ENCODE assay signal across 9 mouse cellular contexts in the genomic region with DNA sequence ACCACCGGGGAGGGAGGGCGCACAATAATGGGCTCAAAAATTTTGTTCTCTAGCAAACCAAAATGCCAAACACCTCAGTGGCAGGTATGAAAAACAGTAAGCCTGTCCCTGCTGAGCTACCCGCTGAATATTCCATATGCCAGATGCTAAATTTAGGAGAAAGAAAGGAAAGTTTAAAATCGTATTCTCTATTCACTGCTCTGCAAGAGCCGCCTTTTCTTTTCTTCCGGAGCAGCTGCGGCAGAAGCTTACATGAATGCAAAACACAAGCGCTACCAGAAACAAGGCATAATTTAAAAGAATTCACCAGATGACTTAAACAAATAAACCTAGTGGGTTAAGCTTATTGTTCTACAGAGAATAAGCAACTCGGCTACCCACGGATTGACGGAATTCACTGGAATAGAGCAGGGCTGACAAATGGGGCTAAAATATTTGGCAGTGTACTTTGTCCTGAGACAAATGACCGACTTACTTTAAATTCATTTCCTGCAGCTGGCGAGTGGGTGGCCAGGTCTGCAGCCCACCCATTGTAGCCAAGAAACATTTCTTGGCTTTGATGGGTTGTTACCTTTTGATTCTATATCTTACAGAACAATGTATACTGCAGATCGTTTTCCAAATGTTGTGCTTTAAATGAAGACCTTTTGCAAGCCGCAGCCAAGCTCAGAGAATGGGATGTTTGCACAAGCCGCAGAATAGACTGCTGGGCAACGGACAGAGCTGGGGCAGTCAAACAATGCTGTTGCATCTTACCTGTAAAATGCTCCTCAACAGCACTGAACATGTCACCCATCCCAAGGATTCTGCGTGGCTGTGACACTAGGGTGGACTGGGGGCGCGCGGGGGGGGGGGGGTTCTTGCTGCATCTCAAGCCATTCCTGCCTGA. TPM values are rescaled to one million over a fixed set of nuclear protein-coding genes. Genes with fewer than 3 reads are reported as not detected.
A peak's percentile ranks its signal among the peaks of the same experiment; 100 is the strongest.
DNase-seq lines count a peak whose midpoint lies in the region; ATAC-seq lines count a peak whose summit lies in the region.
"Had no signal": no experiment of that assay in that cellular context is flagged by ENCODE, and none has a peak within 500 bp of the region (broad histone marks: within the 10 kb centered on the region; RNA-seq: fewer than 3 reads in every experiment).

No protein-coding gene starts in this region.

- no peaks in the 10 kb centered on the region for H3K27me3 ChIP-seq in heart, embryonic 14.5 days (ENCODE audit: control insufficient read depth, insufficient read depth, low read length)
- H3K27me3 ChIP-seq in embryonic facial prominence, embryonic 14.5 days (replicated peaks; ENCODE audit: control insufficient read depth, insufficient read depth, low read length) = no peaks in the 10 kb centered on the region
- no peaks in the 10 kb centered on the region for H3K27me3 ChIP-seq in neural tube, embryonic 15.5 days (replicated peaks)

- no peak for ATAC-seq in heart, embryonic 14.5 days (ENCODE audit: insufficient number of reproducible peaks, insufficient read depth, low FRiP score, low read depth)
- ATAC-seq in embryonic facial prominence, embryonic 14.5 days (ENCODE audit: low read depth) = no peak
- ATAC-seq in neural tube, embryonic 15.5 days (ENCODE audit: low FRiP score) = no peak

- DNase-seq in heart, postnatal 25 days (ENCODE audit: low spot score) = no peak
- DNase-seq in embryonic facial prominence, embryonic 14.5 days (ENCODE audit: low spot score) = peak; percentile 67
- DNase-seq in left cerebral cortex, postnatal 36 days (ENCODE audit: low spot score in 2 of 2) = peak; percentile 15 to 24
- DNase-seq in urinary bladder, postnatal 4 days (ENCODE audit: low spot score in 2 of 2) = no peak
- no peak for DNase-seq in spleen, postnatal 10 days (ENCODE audit: low spot score in 2 of 2)

- H3K4me2 ChIP-seq in heart, embryonic 14.5 days (ENCODE audit: low read length) = peak overlapping the region; percentile 59
- peak overlapping the region; percentile 43 for H3K4me2 ChIP-seq in embryonic facial prominence, embryonic 14.5 days (ENCODE audit: low read depth, low read length)
- H3K4me2 ChIP-seq in neural tube, embryonic 15.5 days = peak overlapping the region; percentile 58

- 0 out of 2 replicates have a peak, but pooled peaks cover 2% of the 10 kb centered on the region for H3K9me3 ChIP-seq in heart, embryonic 14.5 days (ENCODE audit: control insufficient read depth, low read length)
- H3K9me3 ChIP-seq in embryonic facial prominence, embryonic 14.5 days (ENCODE audit: control insufficient read depth, low read length) = no peaks in the 10 kb centered on the region
- no peaks in the 10 kb centered on the region for H3K9me3 ChIP-seq in neural tube, embryonic 15.5 days (replicated peaks)

- intact Hi-C loops in heart, postnatal 25 days (cut with DNase I) = no loop called here
- intact Hi-C loops in left cerebral cortex, postnatal 36 days (cut with DNase I) = no loop called here

- whole genome bisulfite sequencing in heart, embryonic 14.5 days = 40% methylated on average over 21 of the region's 21 CpGs
- 23% methylated on average over 21 of the region's 21 CpGs for WGBS in embryonic facial prominence, embryonic 14.5 days
- WGBS in neural tube, embryonic 15.5 days = 11% methylated on average over 21 of the region's 21 CpGs

- peak overlapping the region in 1 of 2 experiments; percentile 27; a peak in 2 of 4 replicates for H3K4me3 ChIP-seq in heart, embryonic 14.5 days (ENCODE audit: control insufficient read depth in 1 of 2, insufficient read depth in 1 of 2, low read depth in 1 of 2, low read length in 2 of 2)
- H3K4me3 ChIP-seq in brown adipose tissue, adult 24 weeks (ENCODE audit: insufficient read depth, low read depth, low read length) = peak overlapping the region; percentile 32
- H3K4me3 ChIP-seq in embryonic facial prominence, embryonic 14.5 days (ENCODE audit: low read depth, low read length) = peak overlapping the region; percentile 10
- peak overlapping the region; percentile 27 for H3K4me3 ChIP-seq in neural tube, embryonic 15.5 days (replicated peaks)
- H3K4me3 ChIP-seq: erythroblast, embryonic 14.5 days had no signal

- H3K36me3 ChIP-seq in heart, embryonic 14.5 days (ENCODE audit: control insufficient read depth, insufficient read depth, low read length) = no peaks in the 10 kb centered on the region
- H3K36me3 ChIP-seq in embryonic facial prominence, embryonic 14.5 days (ENCODE audit: control insufficient read depth, insufficient read depth, low read length) = no peaks in the 10 kb centered on the region
- H3K36me3 ChIP-seq in neural tube, embryonic 15.5 days = no peaks in the 10 kb centered on the region

- no peaks in the 10 kb centered on the region for H3K4me1 ChIP-seq in heart, embryonic 14.5 days (ENCODE audit: control insufficient read depth in 2 of 2, insufficient read depth in 2 of 2, low read length in 2 of 2)
- H3K4me1 ChIP-seq in brown adipose tissue, adult 24 weeks (ENCODE audit: control insufficient read depth, insufficient read depth, insufficient read length, low read length) = no peaks in the 10 kb centered on the region
- H3K4me1 ChIP-seq in embryonic facial prominence, embryonic 14.5 days (ENCODE audit: control insufficient read depth, insufficient read depth, low read length) = peaks cover 6% of the 10 kb centered on the region
- peaks cover 13% of the 10 kb centered on the region for H3K4me1 ChIP-seq in neural tube, embryonic 15.5 days

- peak overlapping the region; percentile 34; the same call in 1 of the 2 replicates for H3K9ac ChIP-seq in heart, embryonic 14.5 days (ENCODE audit: low read length)
- peak overlapping the region; percentile 1; the same call in 1 of the 2 replicates for H3K9ac ChIP-seq in embryonic facial prominence, embryonic 14.5 days (ENCODE audit: low read depth, low read length)
- peak overlapping the region; percentile 15; the same call in 1 of the 2 replicates for H3K9ac ChIP-seq in neural tube, embryonic 15.5 days (replicated peaks)

- H3K27ac ChIP-seq in heart, embryonic 14.5 days (replicated peaks in 1 of 2; ENCODE audit: control insufficient read depth in 1 of 2, insufficient read depth in 1 of 2, low read depth in 2 of 2, low read length in 2 of 2) = no peak overlapping the region
- H3K27ac ChIP-seq in brown adipose tissue, adult 24 weeks (replicated peaks; ENCODE audit: low read depth, low read length) = no peak overlapping the region
- no peak overlapping the region; the same call in 1 of the 2 replicates for H3K27ac ChIP-seq in embryonic facial prominence, embryonic 14.5 days (replicated peaks; ENCODE audit: low read depth, low read length)
- H3K27ac ChIP-seq in neural tube, embryonic 15.5 days (replicated peaks) = peak overlapping the region; percentile 60; the same call in 1 of the 2 replicates

RNA-seq across cellular contexts. Expression of gene Tcf12, which starts 43.8 kb away (rescaled TPM):
- polyA plus RNA-seq in heart, embryonic 14.5 days (2014; fragmentation: Nextera tagmentation; extraction: Ambion mirVana) = 35.2 and 35.9 TPM in 2 replicates
- total RNA-seq in heart, postnatal 25 days (2021) = 10 to 100 TPM; 30.5 to 38.1 TPM
- polyA plus RNA-seq in brown adipose tissue, adult 24 weeks (2012; ENCODE audit: insufficient read depth, insufficient read length, missing spikeins) = 27.0 and 32.8 TPM in 2 replicates
- polyA plus RNA-seq in embryonic facial prominence, embryonic 14.5 days (2014; fragmentation: Nextera tagmentation; extraction: Ambion mirVana) = 106 and 118 TPM in 2 replicates
- total RNA-seq in left cerebral cortex, postnatal 36 days (2021) = 10 to 100 TPM; 43.8 to 48.6 TPM
- 53.7 and 57.2 TPM in 2 replicates for polyA plus RNA-seq in neural tube, embryonic 15.5 days (2015; fragmentation: Nextera tagmentation; extraction: Ambion mirVana)

Comparison
In these comparisons a context has a peak if more than half of its experiments do, and no peak if none do; other contexts are left out.
1. DNase-seq: peak in embryonic facial prominence, embryonic 14.5 days (single experiment) and left cerebral cortex, postnatal 36 days (2 of 2); none in heart, postnatal 25 days (single experiment), urinary bladder, postnatal 4 days (0 of 2) and spleen, postnatal 10 days (0 of 2).
2. Peak in every context shown above with its lines, with median percentiles within 50 percentile points of each other: H3K4me2 ChIP-seq and H3K9ac ChIP-seq.